Mouse (Mus musculus) layer of hippocampus, adult 11-12 months (tissue): Measurements from ENCODE around the gene Sptlc2.
"Not testable (repeated sequence)": the region's sequence is repeated elsewhere in the genome, so short reads cannot be mapped to it uniquely, and the experiment has no call there.

Source experiments
- DNase-seq: peaks from one replicate; pipeline ENCODE4 v3.0.0; 2022; ENCODE audit warnings: low spot score

Sptlc2 gene

DNA sequence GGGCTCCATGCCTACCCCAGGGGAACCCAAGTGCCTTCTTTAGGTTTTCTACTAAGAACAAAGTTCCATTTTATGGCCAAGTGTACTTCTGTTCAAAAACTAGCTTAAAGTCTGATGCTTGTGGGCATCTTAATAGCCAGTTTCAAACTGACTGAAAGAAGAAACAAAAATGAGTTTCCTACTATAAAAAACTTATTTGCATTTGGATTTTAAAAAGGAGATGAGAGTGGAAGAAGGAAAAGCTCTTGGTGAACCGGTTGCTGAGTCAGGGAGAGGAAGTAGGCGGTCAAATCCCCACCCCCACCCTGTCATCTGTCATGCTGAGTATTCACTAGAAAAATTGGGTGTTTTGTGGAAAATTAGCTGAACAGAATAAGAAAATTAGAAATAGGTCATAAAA lies 57.9 kb downstream of the Sptlc2 start:
- DNase-seq = no peak

DNA sequence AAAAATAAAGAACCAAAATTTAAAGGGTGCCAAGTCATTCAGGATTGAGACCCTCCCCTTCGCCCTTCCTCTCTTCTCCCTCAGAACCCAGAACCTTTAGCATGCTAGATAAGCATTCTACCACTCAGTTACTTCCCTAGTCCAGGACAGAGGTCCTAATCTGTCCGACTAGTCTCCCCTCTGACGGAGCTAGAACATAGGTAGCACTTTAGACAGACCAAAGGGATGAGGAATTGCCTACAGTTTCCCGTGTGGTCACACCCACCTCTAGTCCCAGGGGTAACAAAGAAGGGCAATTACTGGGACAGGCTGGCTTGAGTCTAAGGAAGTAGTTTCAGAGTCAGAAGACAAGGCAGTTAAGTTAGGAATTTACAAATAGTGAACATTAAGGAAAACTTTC lies 60.1 kb downstream of the Sptlc2 start:
- no peak for DNase-seq

DNA sequence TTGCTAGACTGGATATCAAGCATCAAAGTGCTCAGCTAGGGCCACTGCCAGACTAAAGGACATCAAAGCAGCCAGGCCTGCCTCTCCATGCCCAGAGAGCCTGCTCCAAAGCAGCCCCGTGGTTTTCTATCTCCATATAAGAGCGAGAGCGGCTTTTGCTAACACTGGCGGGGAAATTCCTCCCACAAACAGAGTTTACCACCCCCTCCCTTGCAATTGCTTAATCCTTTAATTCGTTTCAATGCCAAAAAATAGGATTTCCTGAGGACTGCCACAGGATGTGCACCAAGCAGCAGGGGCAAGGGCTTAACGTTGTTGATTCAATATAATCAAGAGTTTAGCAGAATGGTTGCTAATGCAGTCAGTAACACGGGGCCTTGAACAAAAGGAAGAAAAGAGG lies 60.5 kb downstream of the Sptlc2 start:
- no peak for DNase-seq

DNA sequence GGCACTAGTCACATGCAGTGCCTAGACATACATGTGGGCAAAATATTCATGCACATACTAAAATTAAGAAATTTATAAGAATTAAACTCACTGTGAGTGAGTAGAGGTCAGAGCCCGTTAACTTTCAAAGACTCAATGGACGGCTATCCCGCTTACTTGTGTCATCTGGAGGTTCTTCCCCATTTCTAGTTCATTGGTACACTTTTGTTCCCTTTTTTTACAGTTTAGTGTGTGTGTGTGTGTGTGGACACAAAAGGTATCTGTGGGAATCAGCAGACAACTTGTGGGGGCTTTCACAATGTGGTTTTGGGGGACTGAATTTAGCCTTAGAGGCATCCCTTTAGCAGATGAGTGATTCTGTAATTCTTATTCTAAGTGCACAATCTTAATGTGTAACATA lies 62.7 kb downstream of the Sptlc2 start:
- no peak for DNase-seq

GRCm38 (mm10) chr12:87319229-87319628 lies 68.9 kb downstream of the Sptlc2 start:
- DNase-seq = no peak

- no peak for DNase-seq
Measured at GRCm38 (mm10) chr12:87317951-87318350, 70.2 kb downstream of the Sptlc2 start.

- DNase-seq = no peak
Measured at GRCm38 (mm10) chr12:87313098-87313497, 75.1 kb downstream of the Sptlc2 start.

DNA sequence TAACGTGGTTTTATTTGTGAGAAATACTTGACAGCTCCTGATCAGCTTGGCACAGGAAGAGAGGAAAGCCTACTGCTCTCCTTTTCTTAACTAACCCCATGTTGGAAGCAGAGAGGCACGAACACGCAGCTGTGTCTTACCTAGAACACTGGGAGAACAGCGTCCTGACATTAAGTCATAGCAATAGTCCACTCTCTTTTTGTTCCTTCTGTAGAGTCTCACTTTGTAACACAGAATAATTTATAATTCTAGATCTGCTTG lies 81.6 kb downstream of the Sptlc2 start:
- DNase-seq = not testable (repeated sequence)

- DNase-seq = no peak
Measured at GRCm38 (mm10) chr12:87305767-87306583, 82.2 kb downstream of the Sptlc2 start.

DNA sequence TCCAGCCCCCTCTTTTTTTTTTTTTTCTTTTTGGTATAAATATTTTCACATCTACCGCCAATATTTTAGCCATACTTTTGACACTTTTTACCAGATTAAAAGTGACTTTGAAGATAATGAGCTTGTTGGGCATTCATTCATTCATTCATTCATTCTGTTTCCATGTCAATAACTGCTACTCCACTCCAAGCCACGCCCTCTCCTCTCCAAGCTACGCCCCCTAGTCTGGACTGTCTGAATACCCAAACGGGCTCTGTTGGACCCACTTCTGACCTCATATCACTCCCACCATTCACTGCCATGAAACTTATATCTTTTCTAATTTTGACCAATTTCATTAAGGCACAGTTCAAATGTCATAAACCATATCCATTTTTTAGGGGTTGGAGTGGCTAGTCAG lies 87.0 kb downstream of the Sptlc2 start:
- DNase-seq = no peak

DNA sequence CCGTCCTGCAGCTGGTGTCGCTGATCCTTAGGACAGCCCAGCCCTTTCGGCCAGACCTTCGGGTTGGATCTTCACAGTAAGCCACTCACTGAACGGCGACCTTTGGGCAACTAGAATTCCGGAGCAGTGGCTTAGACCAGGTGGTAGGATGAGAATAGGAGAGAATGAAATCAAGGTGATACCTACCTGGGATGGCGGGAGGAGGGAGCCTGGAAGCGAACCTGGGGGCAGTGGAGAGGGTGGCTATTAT lies 87.8 kb downstream of the Sptlc2 start:
- no peak for DNase-seq

DNA sequence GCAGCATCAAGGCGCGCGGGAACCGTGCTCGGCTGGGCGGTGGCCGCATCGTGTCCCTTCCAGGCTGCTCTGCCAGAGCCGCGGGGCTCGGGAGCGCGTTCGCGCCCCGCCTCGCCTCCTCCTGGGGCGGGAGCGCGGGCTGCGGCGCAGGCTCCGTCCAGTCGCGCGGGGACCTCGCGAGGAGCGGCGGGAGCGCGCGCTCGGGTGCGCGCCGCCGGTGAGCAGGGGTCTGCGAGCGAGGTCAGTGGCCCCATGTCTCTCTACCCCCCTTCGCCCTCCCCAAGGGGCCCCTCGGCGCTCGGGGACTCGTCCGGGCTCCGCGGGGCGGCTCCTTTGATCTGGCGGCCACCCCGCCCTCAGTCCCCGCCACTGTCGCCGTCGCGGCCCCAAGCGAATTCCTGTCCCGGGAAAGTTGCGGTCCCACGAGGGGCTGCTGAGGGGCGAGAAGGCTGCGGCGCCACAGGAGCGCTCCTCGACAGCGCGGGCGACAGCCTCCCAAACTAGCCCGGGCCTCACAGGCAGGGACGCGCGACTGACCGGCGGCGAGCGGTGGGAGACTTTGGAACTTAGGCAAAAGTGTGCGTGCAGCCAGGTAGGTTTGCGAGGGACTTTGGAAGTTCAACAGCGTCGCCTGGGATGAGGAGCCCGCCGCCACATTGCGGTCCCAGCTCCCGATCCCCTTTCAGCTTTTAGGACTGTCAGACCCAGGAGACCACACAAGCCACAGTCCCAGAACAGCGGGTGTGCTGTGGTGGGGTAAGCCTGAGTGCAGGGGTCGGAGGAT lies 88.3 kb downstream of the Sptlc2 start, which contains the start of gene Ism2:
TSS of gene Ism2 (minus strand) at position 49 of the 784 bp plus-strand sequence.
- no peak for DNase-seq

DNA sequence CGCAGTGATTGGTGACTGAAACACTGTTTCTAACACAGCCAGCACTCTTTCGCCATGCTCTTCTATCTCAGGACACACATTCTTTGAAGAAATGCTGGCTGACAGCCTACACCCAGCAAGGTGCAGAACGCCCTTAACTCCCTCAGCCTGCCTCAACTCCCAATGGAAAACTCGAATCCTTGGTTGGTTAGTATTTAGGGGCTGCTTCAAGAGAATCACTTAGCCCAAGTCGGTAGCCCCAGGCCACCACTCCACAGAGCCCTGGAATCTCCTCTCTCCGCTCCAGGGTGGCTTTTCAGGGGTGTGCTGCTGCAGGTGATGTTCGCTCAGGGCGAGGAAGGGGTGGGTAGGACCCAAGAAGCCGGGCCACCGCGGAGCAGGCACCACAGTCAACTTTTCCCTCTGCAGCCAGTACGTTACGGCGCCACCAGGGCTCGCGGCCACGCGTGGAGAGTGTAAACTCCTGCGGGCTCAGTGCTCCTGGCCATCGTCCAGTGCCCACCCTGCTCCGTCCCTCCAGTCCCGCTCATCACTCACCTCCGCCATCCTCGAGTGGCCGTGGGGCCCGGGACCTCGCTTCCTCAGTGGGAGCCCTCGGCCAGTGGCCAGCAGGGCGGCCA lies 89.0 kb downstream of the Sptlc2 start:
- DNase-seq = no peak

DNA sequence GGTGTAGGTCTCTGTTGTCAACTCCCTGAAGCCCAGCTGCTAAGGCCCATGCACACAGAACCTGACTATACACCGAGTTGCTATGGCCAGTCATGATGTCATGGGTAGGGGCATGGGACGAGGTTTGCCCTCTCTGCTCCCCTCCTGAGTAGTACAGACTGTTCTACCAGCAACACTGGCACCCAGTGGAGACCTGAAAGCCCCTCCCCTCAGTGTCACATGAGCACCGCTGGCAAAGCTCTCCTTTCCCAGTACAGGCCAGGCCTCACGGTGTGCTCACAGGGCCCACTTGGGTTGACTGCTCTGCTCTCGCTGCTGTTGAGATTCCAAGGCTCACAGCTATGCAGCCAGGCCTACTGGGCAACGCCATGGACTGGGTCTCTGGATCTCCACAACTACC lies 94.2 kb downstream of the Sptlc2 start:
- no peak for DNase-seq

GRCm38 (mm10) chr12:87289100-87289499 lies 99.1 kb downstream of the Sptlc2 start:
- DNase-seq = no peak

- DNase-seq = no peak
Measured at GRCm38 (mm10) chr12:87284726-87285125, 103.4 kb downstream of the Sptlc2 start.

GRCm38 (mm10) chr12:87284268-87284667 lies 103.9 kb downstream of the Sptlc2 start:
- DNase-seq = no peak

GRCm38 (mm10) chr12:87283706-87284105 lies 104.4 kb downstream of the Sptlc2 start:
- DNase-seq = no peak

DNA sequence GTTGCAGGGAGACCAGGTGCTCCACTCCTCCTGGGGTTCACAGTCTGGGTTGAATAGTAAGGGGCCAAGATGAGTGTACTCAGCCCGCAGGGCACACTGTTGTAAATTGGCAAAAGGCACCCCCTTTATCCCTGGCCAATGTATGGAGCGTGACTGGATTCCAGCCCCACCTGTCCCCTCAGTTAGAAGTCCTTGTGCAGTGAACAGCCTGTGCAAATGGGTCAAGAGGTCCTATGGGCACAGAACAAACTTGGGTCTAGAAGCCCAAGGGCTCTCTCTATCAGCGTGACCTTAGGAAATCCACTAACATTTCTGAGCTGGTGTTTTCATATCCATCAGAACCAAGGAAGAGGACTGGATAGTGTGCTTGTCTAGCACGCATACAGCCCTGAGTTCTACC lies 105.4 kb downstream of the Sptlc2 start:
- no peak for DNase-seq

DNA sequence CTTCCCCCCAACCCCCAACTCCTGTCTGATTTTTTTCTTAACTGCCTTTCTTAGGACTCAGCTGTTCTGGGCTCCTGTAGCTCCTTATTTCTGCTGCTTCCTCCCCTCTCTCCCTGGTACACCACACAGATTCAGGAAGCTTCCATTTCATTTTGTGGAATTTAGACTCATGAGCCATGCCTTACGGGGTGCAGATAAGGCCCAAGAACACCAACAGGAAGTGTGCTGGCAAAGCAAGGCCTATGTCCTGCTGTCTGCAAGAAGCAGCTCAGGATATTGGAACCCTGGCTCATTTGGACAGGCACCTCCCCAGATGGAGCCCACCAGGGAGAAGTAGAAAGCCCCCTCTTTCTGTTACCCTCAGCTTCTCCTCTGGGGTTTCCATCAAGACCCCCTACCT lies 106.4 kb downstream of the Sptlc2 start:
- DNase-seq = no peak

DNA sequence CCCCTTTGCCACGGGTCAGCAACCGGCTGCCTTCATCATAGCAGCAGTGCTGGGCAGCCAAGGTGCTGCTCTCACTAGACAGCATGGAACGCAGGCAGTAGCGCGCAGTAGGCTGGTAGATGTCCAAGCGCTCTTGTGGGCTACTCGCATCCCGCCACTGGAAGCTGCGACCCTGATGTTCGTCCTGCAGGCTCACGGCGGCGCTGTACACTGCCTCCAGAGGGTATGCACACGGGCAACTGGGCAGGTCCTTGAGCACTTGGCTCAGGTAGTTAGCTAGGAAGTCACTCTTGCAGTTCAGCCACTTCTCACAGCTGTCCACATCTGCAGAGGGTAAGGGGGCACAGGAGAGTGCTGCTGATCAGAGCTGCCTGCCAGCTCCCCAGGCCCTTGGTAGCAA lies 108.3 kb downstream of the Sptlc2 start:
- no peak for DNase-seq

- DNase-seq = no peak
Measured at GRCm38 (mm10) chr12:87279350-87279749, 108.8 kb downstream of the Sptlc2 start.

- no peak for DNase-seq
Measured at GRCm38 (mm10) chr12:87278118-87278730, 109.9 kb downstream of the Sptlc2 start.
